Mouse (Mus musculus) retina, postnatal 1 day (tissue): ENCODE measurements at regions not wholly inside any gene's neighbourhood (a gene's known extent, or its start where the extent isn't known, plus 50 kb on each side); places are given as distances from the start of the nearest gene placed in this dataset.
"Not testable (repeated sequence)": the region's sequence is repeated elsewhere in the genome, so short reads cannot be mapped to it uniquely, and the experiment has no call there.

Experiments
- DNase-seq: peaks from one replicate; pipeline ENCODE4 v3.0.0-alpha.2; 2012

GRCm38 (mm10) chr1:142108826-142109225, 1531.6 kb upstream of the B3galt2 start:
- DNase-seq: not testable (repeated sequence)

DNA sequence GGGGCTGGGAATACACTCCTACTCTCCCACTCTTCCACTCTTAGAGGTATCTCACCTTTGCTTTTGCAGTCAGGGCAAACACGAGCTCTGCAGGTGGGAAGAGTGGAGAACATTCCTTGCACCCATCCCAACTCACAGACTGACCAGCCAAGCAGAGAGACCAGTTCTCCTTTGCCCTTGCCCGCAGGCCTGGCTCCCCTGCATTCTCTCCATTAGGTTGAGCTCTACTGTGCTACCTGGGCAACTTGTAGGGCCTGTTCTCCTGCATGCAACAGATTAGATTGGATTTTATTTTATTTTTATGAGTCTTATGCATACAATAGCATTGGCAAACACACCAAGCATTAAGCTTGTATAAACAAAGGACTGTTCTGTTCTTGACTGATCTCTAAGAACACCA, 1483.2 kb upstream of the B3galt2 start:
- DNase-seq: no peak

DNA sequence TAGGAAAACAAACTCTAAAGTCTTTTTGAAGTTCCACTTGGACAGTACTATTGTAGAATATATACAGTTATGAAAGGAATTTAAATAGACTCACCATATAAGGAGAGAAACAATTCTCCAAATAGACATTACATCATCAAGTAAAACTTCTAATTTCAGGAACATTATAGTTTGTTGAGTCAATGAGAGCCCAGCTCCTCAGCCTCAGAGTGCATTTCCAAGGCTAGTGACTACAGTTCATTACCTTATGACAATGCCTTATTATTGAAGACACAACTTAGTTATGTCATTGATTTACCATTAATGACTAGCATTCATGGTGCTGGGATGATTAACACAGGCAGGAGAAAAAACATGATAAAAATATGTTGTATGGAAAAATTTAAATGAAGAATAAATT, 1481.0 kb upstream of the B3galt2 start:
- peak; percentile 60 for DNase-seq

- DNase-seq: no peak
Observed at GRCm38 (mm10) chr1:142166945-142167344, 1473.5 kb upstream of the B3galt2 start.

DNA sequence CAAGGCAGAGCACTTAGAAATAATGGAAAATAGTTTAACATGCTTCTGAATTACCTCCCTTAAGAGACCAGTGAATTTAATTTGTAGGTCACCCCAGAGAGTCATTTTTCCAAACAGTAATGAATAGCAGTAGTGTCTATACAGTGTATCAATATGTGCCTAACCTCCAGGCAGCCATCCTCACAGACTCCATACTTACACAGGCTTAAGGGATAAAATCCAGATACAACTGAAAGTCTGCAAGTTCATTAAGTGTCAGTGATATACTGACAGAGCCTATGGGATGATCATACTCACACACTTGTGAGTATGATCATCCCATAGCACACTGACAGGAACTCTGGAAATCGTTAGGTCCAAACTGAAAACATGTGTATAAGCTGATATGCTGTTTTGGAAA, 1469.3 kb upstream of the B3galt2 start:
- DNase-seq: no peak

DNA sequence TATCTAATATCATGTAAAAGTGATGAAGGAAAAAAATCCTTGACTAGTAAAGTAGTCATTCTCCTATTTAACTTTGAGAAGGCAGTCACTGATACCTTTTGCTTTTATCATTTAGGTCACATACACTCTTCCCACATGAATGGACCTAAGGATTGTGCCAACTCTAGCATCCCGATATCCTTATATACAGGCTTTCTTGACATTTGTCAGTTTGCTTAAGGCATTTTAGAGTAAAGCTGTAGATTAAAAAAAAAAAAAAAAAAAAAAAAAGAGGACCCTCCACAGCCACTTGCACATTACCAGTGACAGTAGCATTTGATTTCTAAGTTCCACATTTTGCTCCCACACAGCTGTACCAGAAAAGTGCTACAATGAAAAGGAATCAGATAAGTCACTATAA, 1425.7 kb upstream of the B3galt2 start:
- peak; percentile 51 for DNase-seq
